Mouse (Mus musculus) intestine, embryonic 14.5 days (tissue): ENCODE results near the gene Ncor1. TPM values are rescaled to one million over a fixed set of nuclear protein-coding genes. Genes with fewer than 3 reads are reported as not detected.

Experiments
- ATAC-seq: fragments of 200-750 bp; cut with Nextera tagmentation; replicated peaks from 2 replicates; pipeline ENCODE4 v1.8.0; 2017; ENCODE audit warnings: low read depth, moderate number of reproducible peaks, moderate TSS enrichment, moderate library complexity; ENCODE audit not compliant: low FRiP score, low TSS enrichment
- DNase-seq: peaks from one replicate; pipeline ENCODE4 v3.0.0-alpha.2; 2018; ENCODE audit warnings: low spot score
- H3K27ac ChIP-seq: fragments of 300-500 bp; sonication (generic); 2 replicates; pipeline ENCODE4 v1.5.1; 2014; ENCODE audit warnings: low read depth, mild to moderate bottlenecking, control low read depth
- H3K27me3 ChIP-seq: fragments of 300-500 bp; sonication (generic); replicated peaks from 2 replicates; pipeline ENCODE4 v1.6.1; 2014; ENCODE audit warnings: low read length, control low read depth; ENCODE audit not compliant: control insufficient read depth, insufficient read depth
- H3K36me3 ChIP-seq: fragments of 300-500 bp; sonication (generic); 2 replicates; pipeline ENCODE4 v1.6.1; 2014; ENCODE audit warnings: low read length, control low read depth; ENCODE audit not compliant: control insufficient read depth, insufficient read depth
- H3K4me1 ChIP-seq: fragments of 300-500 bp; sonication (generic); replicated peaks from 2 replicates; pipeline ENCODE4 v1.6.1; 2014; ENCODE audit warnings: low read length, control low read depth, mixed read lengths; ENCODE audit not compliant: control insufficient read depth, insufficient read depth
- H3K4me2 ChIP-seq: fragments of 300-500 bp; sonication (generic); 2 replicates; pipeline ENCODE4 v1.6.1; 2014; ENCODE audit warnings: low read length
- H3K4me3 ChIP-seq: fragments of 300-500 bp; sonication (generic); 2 replicates; pipeline ENCODE4 v1.5.1; 2014; ENCODE audit warnings: low read depth, low read length, control low read depth, mixed read lengths
- H3K9ac ChIP-seq: fragments of 300-500 bp; sonication (generic); 2 replicates; pipeline ENCODE4 v1.6.1; 2014; ENCODE audit warnings: mild to moderate bottlenecking, low read length
- H3K9me3 ChIP-seq: fragments of 300-500 bp; sonication (generic); 2 replicates; pipeline ENCODE4 v1.6.1; 2016; ENCODE audit warnings: low read length, control low read depth; ENCODE audit not compliant: control insufficient read depth
- WGBS: fragments of 180-500 bp; shearing (Covaris S2); extraction: QIAGEN DNeasy Blood & Tissue Kit; methylation state at CpG from one replicate; pipeline ENCODE4 v1.1.7; 2014; 5-methylcytosine and 5-hydroxymethylcytosine counted together
- polyA plus RNA-seq: library from polyadenylated mRNA; unstranded; fragments of >200 nt; fragmentation: Nextera tagmentation; extraction: Ambion mirVana; gene quantifications from 2 replicates; pipeline ENCODE4 v1.2.1, GENCODE M21; 2014

Ncor1 gene
- polyA plus RNA-seq, 1 experiment from 2014 or later, result 158 TPM

DNA sequence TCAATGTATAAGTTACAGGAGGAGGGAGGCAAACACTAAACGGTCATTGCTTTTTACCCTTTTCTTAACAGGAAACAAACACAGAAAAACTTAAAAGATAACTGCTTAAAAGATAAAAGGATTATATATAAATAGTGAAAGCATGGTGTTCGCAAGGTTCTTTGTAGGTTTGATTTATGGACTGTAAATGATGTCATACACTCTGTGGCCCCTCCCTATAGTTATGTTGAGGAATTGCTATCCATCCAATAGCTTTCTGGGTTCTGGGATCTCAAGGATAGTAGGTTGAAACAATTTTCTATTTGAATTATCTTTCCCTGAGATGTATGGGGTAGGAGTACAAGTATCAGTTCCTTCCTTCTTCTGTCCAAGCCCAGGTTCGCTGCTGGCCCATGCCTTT is 138.2 kb downstream of the Ncor1 start:
- DNase-seq, result no peak
- 68% methylated on average over 3 of the region's 3 CpGs for WGBS
- H3K27ac ChIP-seq, result no peak overlapping the region
- no peaks in the 10 kb centered on the region for H3K4me1 ChIP-seq
- peaks cover 97% of the 10 kb centered on the region for H3K36me3 ChIP-seq
- no peak overlapping the region for H3K4me2 ChIP-seq
- no peak for ATAC-seq
- no peaks in the 10 kb centered on the region for H3K9me3 ChIP-seq
- no peaks in the 10 kb centered on the region for H3K27me3 ChIP-seq
- H3K9ac ChIP-seq, result no peak overlapping the region
- H3K4me3 ChIP-seq, result no peak overlapping the region

DNA sequence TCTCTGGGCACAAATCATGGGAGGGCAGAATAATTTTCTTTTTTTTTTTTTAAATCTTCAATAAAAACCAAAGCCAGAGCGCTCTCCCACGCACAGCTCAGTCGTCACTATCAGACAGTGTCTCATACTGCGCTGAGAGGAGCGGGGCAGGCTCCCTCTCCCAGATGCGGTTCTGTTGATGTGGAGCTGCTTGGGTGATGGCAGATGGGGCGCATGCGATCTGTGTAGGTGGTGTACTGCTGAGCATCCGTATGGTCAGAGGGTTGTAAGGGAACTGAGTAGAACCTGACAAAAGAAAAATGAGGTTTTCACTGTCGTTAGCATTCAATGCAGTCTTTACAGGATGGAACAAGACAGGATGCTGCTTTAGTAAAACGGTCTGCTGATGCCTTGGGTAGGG is 140.6 kb downstream of the Ncor1 start:
- 90% methylated on average over 11 of the region's 11 CpGs for WGBS
- Histone ChIP-seq H3K4me2 (no peak overlapping the region), H3K27me3 (no peaks in the 10 kb centered on the region), H3K36me3 (peaks cover 99% of the 10 kb centered on the region), H3K9ac (no peak overlapping the region), H3K4me1 (no peaks in the 10 kb centered on the region), H3K4me3 (no peak overlapping the region), H3K27ac (no peak overlapping the region), H3K9me3 (no peaks in the 10 kb centered on the region)
- DNase-seq, result no peak
- ATAC-seq, result no peak

DNA sequence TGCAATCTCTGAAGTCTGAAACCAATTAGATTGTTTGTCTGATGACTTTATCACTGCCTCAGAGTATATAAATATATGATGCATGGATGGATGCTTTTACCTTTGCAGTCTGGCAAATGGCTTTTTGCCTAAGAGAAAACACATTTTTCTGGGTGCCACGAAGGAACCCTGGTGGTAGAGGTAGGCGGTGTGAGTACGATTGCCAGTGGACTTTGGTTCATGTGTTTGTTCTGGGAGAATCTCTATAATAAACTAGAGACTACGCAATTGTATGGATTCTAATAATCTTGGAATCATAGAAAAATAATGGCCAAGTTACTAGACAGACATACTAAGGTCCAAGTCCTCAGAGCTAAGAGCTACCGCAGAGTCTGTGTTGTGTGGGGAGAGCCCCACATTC is 143.4 kb downstream of the Ncor1 start:
- Histone ChIP-seq H3K9ac (no peak overlapping the region), H3K4me1 (no peaks in the 10 kb centered on the region), H3K27me3 (no peaks in the 10 kb centered on the region), H3K36me3 (peaks cover 72% of the 10 kb centered on the region), H3K27ac (no peak overlapping the region), H3K4me2 (no peak overlapping the region), H3K4me3 (no peak overlapping the region), H3K9me3 (no peaks in the 10 kb centered on the region)
- WGBS, result 94% methylated on average over 5 of the region's 5 CpGs
- DNase-seq, result no peak
- no peak for ATAC-seq

DNA sequence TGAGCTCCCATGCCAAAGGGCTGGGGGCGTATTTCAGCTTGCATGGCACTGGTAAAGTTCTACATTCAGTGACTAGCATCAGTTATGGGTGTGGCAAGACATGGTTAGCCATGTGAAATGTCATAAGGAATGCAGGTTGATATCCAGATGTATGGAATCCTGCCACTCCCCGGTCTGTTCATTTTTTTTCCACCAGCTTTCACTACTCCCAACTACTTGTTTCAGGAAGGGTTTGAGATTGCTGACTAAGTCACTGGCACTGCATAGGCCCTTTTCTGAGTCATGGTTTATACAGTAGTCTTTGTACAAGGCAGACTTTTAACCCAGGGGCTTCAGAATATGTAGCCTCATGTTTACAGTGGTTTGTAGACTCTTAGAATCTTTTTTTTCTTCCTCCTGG is 149.0 kb downstream of the Ncor1 start:
- Histone ChIP-seq H3K9me3 (no peaks in the 10 kb centered on the region), H3K4me3 (no peak overlapping the region), H3K27me3 (no peaks in the 10 kb centered on the region), H3K27ac (no peak overlapping the region), H3K36me3 (peaks cover 54% of the 10 kb centered on the region), H3K9ac (no peak overlapping the region), H3K4me1 (no peaks in the 10 kb centered on the region), H3K4me2 (no peak overlapping the region)
- DNase-seq (no peak), ATAC-seq (no peak)
- whole genome bisulfite sequencing, result 95% methylated on average over 2 of the region's 2 CpGs

DNA sequence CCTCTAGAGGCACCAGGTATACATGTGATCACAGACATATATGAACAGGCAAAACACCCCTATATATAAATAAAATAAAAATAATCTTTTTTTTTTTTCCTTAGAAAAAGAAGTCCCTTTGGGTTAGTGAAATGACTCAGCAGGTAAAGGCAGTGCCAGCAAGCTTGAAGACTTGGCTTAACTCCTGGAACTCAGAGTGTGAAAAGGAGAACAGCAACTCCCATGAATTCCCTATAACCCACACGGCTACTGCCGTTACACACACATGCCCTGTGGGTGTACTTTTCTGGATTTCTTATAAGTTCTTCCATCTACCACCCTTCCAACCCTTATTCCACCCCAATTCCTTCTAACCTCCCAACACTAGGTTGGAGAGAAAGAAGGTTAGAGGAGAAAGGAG is 152.5 kb downstream of the Ncor1 start:
- Histone ChIP-seq H3K4me2 (no peak overlapping the region), H3K4me1 (no peaks in the 10 kb centered on the region), H3K9ac (no peak overlapping the region), H3K4me3 (no peak overlapping the region), H3K27me3 (no peaks in the 10 kb centered on the region), H3K27ac (no peak overlapping the region), H3K36me3 (peaks cover 39% of the 10 kb centered on the region), H3K9me3 (no peaks in the 10 kb centered on the region)
- ATAC-seq (no peak), DNase-seq (no peak)
- WGBS, result 92% methylated on average over 2 of the region's 2 CpGs

DNA sequence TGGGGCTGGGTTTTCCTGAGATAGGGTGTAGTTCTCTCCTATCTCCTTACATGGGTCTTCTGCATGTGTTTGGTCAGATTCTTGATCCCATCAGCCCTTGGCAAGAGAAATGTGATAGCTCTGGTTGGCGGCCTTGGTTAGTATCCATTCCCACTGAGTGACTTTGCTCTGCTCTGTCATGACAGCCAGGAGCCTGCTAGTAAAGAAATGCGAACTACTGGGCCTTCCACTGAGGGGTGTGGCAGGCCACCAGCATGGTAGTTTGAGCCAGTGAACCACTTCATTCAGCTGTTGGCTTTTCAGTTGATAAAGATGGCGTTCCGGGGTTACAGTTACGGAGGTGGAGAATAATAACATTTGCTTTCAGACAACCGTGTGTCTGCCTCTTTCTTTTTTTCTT is 159.5 kb downstream of the Ncor1 start:
- no peak for ATAC-seq
- Histone ChIP-seq H3K9me3 (no peaks in the 10 kb centered on the region), H3K36me3 (peaks cover 23% of the 10 kb centered on the region), H3K27me3 (no peaks in the 10 kb centered on the region), H3K9ac (no peak overlapping the region), H3K27ac (no peak overlapping the region), H3K4me3 (no peak overlapping the region), H3K4me1 (no peaks in the 10 kb centered on the region), H3K4me2 (no peak overlapping the region)
- DNase-seq, result no peak
- WGBS, result 94% methylated on average over 6 of the region's 6 CpGs

DNA sequence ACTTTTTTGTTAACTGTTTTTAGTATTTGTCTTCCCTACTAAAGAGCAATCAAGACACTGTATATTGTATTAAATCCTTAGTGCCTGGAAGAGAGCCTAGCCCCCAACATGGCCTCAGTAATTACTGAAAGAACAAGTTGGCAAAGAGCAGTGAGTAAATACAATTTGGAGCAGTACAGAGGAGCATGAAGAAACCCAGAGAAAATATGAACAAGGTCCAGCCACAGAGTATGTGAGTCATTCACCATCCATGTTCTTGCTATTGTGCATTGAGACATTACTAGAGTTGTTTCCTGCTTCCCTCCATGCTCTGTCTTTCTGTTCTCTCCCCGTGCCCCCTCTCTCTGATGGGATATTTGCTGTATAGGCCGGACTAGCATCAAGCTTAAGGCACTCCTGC is 164.2 kb downstream of the Ncor1 start:
- WGBS, result 86% methylated on average over 2 of the region's 2 CpGs
- DNase-seq (no peak), ATAC-seq (no peak)
- Histone ChIP-seq H3K4me3 (no peak overlapping the region), H3K27ac (no peak overlapping the region), H3K9ac (no peak overlapping the region), H3K4me1 (no peaks in the 10 kb centered on the region), H3K27me3 (no peaks in the 10 kb centered on the region), H3K36me3 (peaks cover 40% of the 10 kb centered on the region), H3K9me3 (no peaks in the 10 kb centered on the region), H3K4me2 (no peak overlapping the region)

DNA sequence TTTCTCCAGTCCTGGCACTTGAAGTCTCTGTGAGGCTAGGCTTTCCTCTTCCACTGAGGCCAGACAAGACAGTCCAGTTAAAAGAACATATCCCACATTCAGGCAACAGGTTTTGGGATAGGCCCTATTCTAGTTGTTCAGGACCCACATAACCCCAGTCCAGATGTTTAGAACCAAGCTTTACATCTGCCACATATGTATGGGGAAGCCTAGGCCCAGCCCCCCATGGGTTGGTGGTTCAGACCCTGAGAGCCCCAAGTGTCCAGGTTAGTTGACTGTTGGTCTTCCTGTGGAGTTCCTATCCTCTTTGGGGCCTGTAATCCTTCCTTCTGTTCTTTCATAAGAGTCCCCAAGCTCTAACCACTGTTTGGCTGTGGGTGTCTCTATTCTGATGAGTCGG is 170.6 kb downstream of the Ncor1 start:
- DNase-seq (no peak), ATAC-seq (no peak)
- Histone ChIP-seq H3K9ac (no peak overlapping the region), H3K27ac (no peak overlapping the region), H3K4me1 (no peaks in the 10 kb centered on the region), H3K36me3 (peaks cover 59% of the 10 kb centered on the region), H3K4me3 (no peak overlapping the region), H3K4me2 (no peak overlapping the region), H3K9me3 (no peaks in the 10 kb centered on the region), H3K27me3 (no peaks in the 10 kb centered on the region)
- WGBS, result 89% methylated on average over 1 of the region's 1 CpGs

DNA sequence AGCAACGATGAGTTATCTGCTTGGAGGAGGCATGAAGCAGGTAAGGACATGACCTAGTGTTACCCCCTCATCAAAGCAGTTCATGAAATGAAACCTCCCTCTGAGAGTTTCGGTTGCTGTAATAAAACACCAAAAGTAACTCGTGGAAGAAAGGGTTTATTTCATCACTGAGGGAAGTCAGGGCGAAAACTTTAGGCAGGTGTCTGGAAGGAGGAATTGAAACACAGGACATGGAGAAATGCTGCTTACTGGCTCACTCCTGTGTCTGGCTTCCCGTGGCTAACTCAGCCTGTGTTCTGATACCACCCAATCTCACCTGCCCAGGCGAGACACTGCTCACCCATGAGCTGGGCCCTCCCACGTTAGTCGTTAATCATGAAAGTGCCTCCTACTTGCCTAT is 173.3 kb downstream of the Ncor1 start:
- no peaks in the 10 kb centered on the region for H3K27me3 ChIP-seq
- WGBS, result 88% methylated on average over 8 of the region's 8 CpGs
- no peak overlapping the region for H3K27ac ChIP-seq
- H3K4me2 ChIP-seq, result no peak overlapping the region
- no peaks in the 10 kb centered on the region for H3K9me3 ChIP-seq
- no peak overlapping the region for H3K9ac ChIP-seq
- peaks cover 49% of the 10 kb centered on the region for H3K36me3 ChIP-seq
- H3K4me1 ChIP-seq, result peaks cover 6% of the 10 kb centered on the region; the same call in 1 of the 2 replicates
- H3K4me3 ChIP-seq, result no peak overlapping the region
- DNase-seq, result no peak
- ATAC-seq, result no peak
